Mouse (Mus musculus) MEL (cell line): ENCODE results near the gene Parva. TPM values are rescaled to one million over a fixed set of nuclear protein-coding genes. Genes with fewer than 3 reads are reported as not detected.

Experiments used
- DNase-seq: peaks from one replicate; pipeline ENCODE4 v3.0.0; 2011; ENCODE audit warnings: low read depth, low spot score
- H3K27ac ChIP-seq: 2 replicates; pipeline ENCODE4 v1.5.1; 2012; ENCODE audit warnings: low read depth, mild to moderate bottlenecking, control low read depth, low read length, moderate library complexity; ENCODE audit not compliant: control insufficient read depth
- H3K27me3 ChIP-seq, 2 experiments: fragments of 150-350 bp in 1 of 2; sonication (generic) in 1 of 2; 2 replicates each; pipeline ENCODE4 v1.6.1; 2012; ENCODE audit warnings: low read length in 2 of 2, mild to moderate bottlenecking in 2 of 2, improper control_type of control experiment in 1 of 2, moderate library complexity in 1 of 2; ENCODE audit not compliant: insufficient read depth in 2 of 2, control insufficient read depth in 1 of 2
- H3K36me3 ChIP-seq, 2 experiments: 2 replicates each; pipeline ENCODE4 v1.6.1; 2012 to 2014; ENCODE audit warnings: low read length in 2 of 2, improper control_type of control experiment in 1 of 2, inconsistent platforms in 1 of 2, mild to moderate bottlenecking in 1 of 2; ENCODE audit not compliant: insufficient read depth in 2 of 2, control insufficient read depth in 1 of 2
- H3K4me1 ChIP-seq, 2 experiments: fragments of 150-350 bp in 1 of 2; sonication (generic) in 1 of 2; 2 replicates each; pipeline ENCODE4 v1.6.1; 2012; ENCODE audit warnings: low read length in 2 of 2, improper control_type of control experiment in 1 of 2, mild to moderate bottlenecking in 1 of 2; ENCODE audit not compliant: insufficient read depth in 2 of 2, control insufficient read depth in 1 of 2
- H3K4me3 ChIP-seq, 2 experiments: fragments of 150-350 bp in 1 of 2; sonication (generic) in 1 of 2; 2 replicates each; pipeline ENCODE4 v1.5.1; 2012; ENCODE audit warnings: low read depth in 2 of 2, low read length in 2 of 2, mild to moderate bottlenecking in 2 of 2, moderate library complexity in 2 of 2, control low read depth in 1 of 2, improper control_type of control experiment in 1 of 2; ENCODE audit not compliant: control insufficient read depth in 1 of 2, insufficient read depth in 1 of 2
- H3K79me2 ChIP-seq: 2 replicates; pipeline ENCODE4 v1.6.1; 2012; ENCODE audit warnings: mild to moderate bottlenecking, low read length, moderate library complexity; ENCODE audit not compliant: control insufficient read depth, poor library complexity, insufficient read depth
- H3K9ac ChIP-seq: 2 replicates; pipeline ENCODE4 v1.6.1; 2012; ENCODE audit warnings: low read depth, mild to moderate bottlenecking, control low read depth, low read length, moderate library complexity; ENCODE audit not compliant: control insufficient read depth, poor library complexity, severe bottlenecking
- H3K9me3 ChIP-seq: fragments of 150-350 bp; sonication (generic); replicated peaks from 2 replicates; pipeline ENCODE4 v1.6.1; 2012; ENCODE audit warnings: mild to moderate bottlenecking, low read length, improper control_type of control experiment, moderate library complexity; ENCODE audit not compliant: insufficient read depth
- CHD1 ChIP-seq: IDR thresholded peaks from 2 replicates; pipeline ENCODE4 v1.6.1; 2012; ENCODE audit warnings: low read depth, mild to moderate bottlenecking, inconsistent platforms, low read length, improper control_type of control experiment
- CHD2 ChIP-seq: IDR thresholded peaks from 2 replicates; pipeline ENCODE4 v1.6.1; 2011; ENCODE audit warnings: low read length, improper control_type of control experiment
- CTCF ChIP-seq, 3 experiments: IDR thresholded peaks in 2 of 3; conservative IDR thresholded peaks in 1 of 3; 2 replicates each; pipeline ENCODE4 v1.5.1; 2011 to 2012; ENCODE audit warnings: low read length in 3 of 3, low read depth in 2 of 3, mild to moderate bottlenecking in 2 of 3, improper control_type of control experiment in 1 of 3, inconsistent platforms in 1 of 3, mixed read lengths in 1 of 3, moderate library complexity in 1 of 3; ENCODE audit not compliant: control insufficient read depth in 1 of 3, insufficient read depth in 1 of 3, poor library complexity in 1 of 3, severe bottlenecking in 1 of 3
- GATA1 ChIP-seq: IDR thresholded peaks from 2 replicates; pipeline ENCODE4 v1.6.1; 2011; ENCODE audit warnings: low read depth, low read length, improper control_type of control experiment
- HCFC1 ChIP-seq: IDR thresholded peaks from 2 replicates; pipeline ENCODE4 v1.6.1; 2012; ENCODE audit warnings: low read depth, mild to moderate bottlenecking, inconsistent platforms, low read length, improper control_type of control experiment, moderate library complexity
- JUND ChIP-seq: IDR thresholded peaks from 2 replicates; pipeline ENCODE4 v1.6.1; 2011; ENCODE audit warnings: low read depth, mild to moderate bottlenecking, improper control_type of control experiment, low read length
- KAT2A ChIP-seq: conservative IDR thresholded peaks from 2 replicates; pipeline ENCODE4 v1.6.1; 2012; ENCODE audit warnings: low read depth, low read length, improper control_type of control experiment, inconsistent platforms
- MAFK ChIP-seq: IDR thresholded peaks from 2 replicates; pipeline ENCODE4 v1.6.1; 2011; ENCODE audit warnings: low read depth, mild to moderate bottlenecking, low read length, improper control_type of control experiment, borderline replicate concordance
- MAX ChIP-seq: IDR thresholded peaks from 2 replicates; pipeline ENCODE4 v1.6.1; 2011; ENCODE audit warnings: low read length, improper control_type of control experiment
- MXI1 ChIP-seq: IDR thresholded peaks from 2 replicates; pipeline ENCODE4 v1.6.1; 2011; ENCODE audit warnings: mild to moderate bottlenecking, low read depth, low read length, improper control_type of control experiment
- NELFE ChIP-seq: IDR thresholded peaks from 2 replicates; pipeline ENCODE4 v1.6.1; 2011; ENCODE audit warnings: low read depth, low read length, improper control_type of control experiment
- NRF1 ChIP-seq: IDR thresholded peaks from 2 replicates; pipeline ENCODE4 v1.6.1; 2014; ENCODE audit warnings: low read depth, mild to moderate bottlenecking, inconsistent platforms, low read length, improper control_type of control experiment, moderate library complexity; ENCODE audit not compliant: poor library complexity, insufficient read depth, severe bottlenecking
- POLR2AphosphoS2 ChIP-seq: IDR thresholded peaks from 2 replicates; pipeline ENCODE4 v1.6.1; 2011; ENCODE audit warnings: low read length, improper control_type of control experiment
- TAL1 ChIP-seq: IDR thresholded peaks from 2 replicates; pipeline ENCODE4 v1.6.1; 2012; ENCODE audit warnings: mild to moderate bottlenecking, inconsistent platforms, low read length, moderate library complexity, mixed read lengths
- TCF12 ChIP-seq: IDR thresholded peaks from 2 replicates; pipeline ENCODE4 v1.6.1; 2014; ENCODE audit warnings: low read depth, mild to moderate bottlenecking, inconsistent platforms, low read length, improper control_type of control experiment, moderate library complexity
- ZMIZ1 ChIP-seq: IDR thresholded peaks from 2 replicates; pipeline ENCODE4 v1.6.1; 2012; ENCODE audit warnings: low read depth, mild to moderate bottlenecking, inconsistent platforms, low read length, improper control_type of control experiment, moderate library complexity
- polyA plus RNA-seq, 2 experiments: library from polyadenylated mRNA; stranded (reverse) in 1 of 2; unstranded in 1 of 2; fragments of >175 nt in 1 of 2; fragments of >200 nt in 1 of 2; gene quantifications; 2 replicates each; pipeline versions ENCODE4 v1.2.1 to v1.2.4; 2012; ENCODE audit warnings: low replicate concordance in 2 of 2, low read depth in 1 of 2; ENCODE audit not compliant: insufficient read length in 2 of 2, insufficient read depth in 1 of 2, missing spikeins in 1 of 2
- total RNA-seq: library from RNA; depleted of rRNA; stranded (reverse); fragments of 300-350 nt; gene quantifications from 2 replicates; pipeline ENCODE4 v1.2.3, GENCODE M21; 2012

Gene Parva
- total and polyA plus RNA-seq, 3 experiments: not detected

GRCm38 (mm10) chr7:112466786-112467185 is 39.5 kb downstream of the Parva start:
- H3K27ac ChIP-seq: no peak overlapping the region
- no peak overlapping the region for H3K9ac ChIP-seq
- no peaks in the 10 kb centered on the region for H3K79me2 ChIP-seq
- no peaks in the 10 kb centered on the region for H3K9me3 ChIP-seq
- no peak for DNase-seq
- no peaks in the 10 kb centered on the region for H3K4me1 ChIP-seq
- no peak for TF ChIP-seq TAL1
- no peak for TF ChIP-seq POLR2AphosphoS2
- TF ChIP-seq MAX: no peak
- no peak for TF ChIP-seq MXI1
- TF ChIP-seq ZMIZ1: no peak
- TF ChIP-seq CHD2: no peak
- H3K36me3 ChIP-seq: no peaks in the 10 kb centered on the region
- no peaks in the 10 kb centered on the region for H3K27me3 ChIP-seq
- H3K4me3 ChIP-seq: no peak overlapping the region

GRCm38 (mm10) chr7:112467687-112468111 is 40.4 kb downstream of the Parva start:
- H3K4me3 ChIP-seq: no peak overlapping the region
- TF ChIP-seq NELFE (no peak), NRF1 (no peak), JUND (no peak), TCF12 (no peak), HCFC1 (no peak)
- TF ChIP-seq, all 39 proteins: peak for 0
- Histone ChIP-seq H3K4me1 (no peaks in the 10 kb centered on the region), H3K36me3 (no peaks in the 10 kb centered on the region), H3K9me3 (no peaks in the 10 kb centered on the region), H3K27ac (no peak overlapping the region), H3K79me2 (no peaks in the 10 kb centered on the region), H3K9ac (no peak overlapping the region), H3K27me3 (no peaks in the 10 kb centered on the region)
- no peak for DNase-seq

- no peak overlapping the region for H3K27ac ChIP-seq
- no peaks in the 10 kb centered on the region for H3K36me3 ChIP-seq
- no peak for DNase-seq
- H3K4me1 ChIP-seq: no peaks in the 10 kb centered on the region
- no peaks in the 10 kb centered on the region for H3K9me3 ChIP-seq
- no peak overlapping the region for H3K9ac ChIP-seq
- no peak overlapping the region for H3K4me3 ChIP-seq
- TF ChIP-seq TAL1 (no peak), KAT2A (no peak), HCFC1 (no peak), GATA1 (no peak), CHD1 (no peak), MAFK (no peak), CTCF (IDR thresholded peaks at IDR 0.05 in 2 of 3, conservative IDR thresholded peaks at IDR 0.05 in 1 of 3; ENCODE audit: control insufficient read depth in 1 of 3, insufficient read depth in 1 of 3, low read depth in 2 of 3, low read length in 3 of 3, poor library complexity in 1 of 3, severe bottlenecking in 1 of 3) (peak; percentile 3 to 9 (median 7); a peak in 2 of 6 replicates)
- H3K27me3 ChIP-seq: no peaks in the 10 kb centered on the region
- no peaks in the 10 kb centered on the region for H3K79me2 ChIP-seq
Measured at GRCm38 (mm10) chr7:112469817-112470216, 42.5 kb downstream of the Parva start.
